Mouse (Mus musculus) lung, postnatal 0 days (tissue): ENCODE results near the gene Stard3nl. TPM values are rescaled to one million over a fixed set of nuclear protein-coding genes. Genes with fewer than 3 reads are reported as not detected.

Experiments
- ATAC-seq: fragments of 200-750 bp; cut with Nextera tagmentation; 2 replicates; pipeline ENCODE4 v1.8.0; 2017; ENCODE audit warnings: moderate library complexity
- DNase-seq: peaks from one replicate; pipeline ENCODE4 v3.0.0-alpha.2; 2016; ENCODE audit warnings: low spot score
- H3K27ac ChIP-seq: fragments of 300-500 bp; sonication (generic); 2 replicates; pipeline ENCODE4 v1.5.1; 2014; ENCODE audit warnings: antibody characterized with exemption, mild to moderate bottlenecking, low read length, mixed read lengths
- H3K27me3 ChIP-seq: fragments of 300-500 bp; sonication (generic); replicated peaks from 2 replicates; pipeline ENCODE4 v1.6.1; 2014; ENCODE audit warnings: low read length, mixed read lengths; ENCODE audit not compliant: insufficient read depth
- H3K36me3 ChIP-seq: fragments of 300-500 bp; sonication (generic); 2 replicates; pipeline ENCODE4 v1.6.1; 2014; ENCODE audit warnings: low read length, mixed read lengths; ENCODE audit not compliant: insufficient read depth
- H3K4me1 ChIP-seq: fragments of 300-500 bp; sonication (generic); 2 replicates; pipeline ENCODE4 v1.6.1; 2014; ENCODE audit warnings: antibody characterized with exemption, low read depth, low read length, mixed read lengths; ENCODE audit not compliant: insufficient read depth
- H3K4me2 ChIP-seq: fragments of 300-500 bp; sonication (generic); replicated peaks from 2 replicates; pipeline ENCODE4 v1.6.1; 2014; ENCODE audit warnings: low read depth, mild to moderate bottlenecking, low read length, moderate library complexity, mixed read lengths
- H3K4me3 ChIP-seq: fragments of 300-500 bp; sonication (generic); 2 replicates; pipeline ENCODE4 v1.5.1; 2014; ENCODE audit warnings: low read depth, low read length
- H3K9ac ChIP-seq: fragments of 300-500 bp; sonication (generic); replicated peaks from 2 replicates; pipeline ENCODE4 v1.6.1; 2014; ENCODE audit warnings: low read depth, mild to moderate bottlenecking
- H3K9me3 ChIP-seq: fragments of 300-500 bp; sonication (generic); 2 replicates; pipeline ENCODE4 v1.6.1; 2016; ENCODE audit warnings: low read length, mixed read lengths
- CTCF ChIP-seq: IDR thresholded peaks from 2 replicates; pipeline ENCODE4 v1.5.1; 2016; ENCODE audit warnings: antibody characterized with exemption, mild to moderate bottlenecking
- EP300 ChIP-seq: IDR thresholded peaks from 2 replicates; pipeline ENCODE4 v1.6.1; 2016; ENCODE audit warnings: antibody characterized with exemption, mild to moderate bottlenecking, control low read depth
- WGBS: fragments of 180-500 bp; shearing (Covaris S2); extraction: QIAGEN DNeasy Blood & Tissue Kit; methylation state at CpG from one replicate; pipeline ENCODE4 v1.1.7; 2014; 5-methylcytosine and 5-hydroxymethylcytosine counted together
- polyA plus RNA-seq: library from polyadenylated mRNA; unstranded; fragments of >200 nt; fragmentation: Nextera tagmentation; extraction: Ambion mirVana; gene quantifications from 2 replicates; pipeline ENCODE4 v1.2.1, GENCODE M21; 2015

Gene Stard3nl
- polyA plus RNA-seq, result 151 and 159 TPM in 2 replicates

DNA sequence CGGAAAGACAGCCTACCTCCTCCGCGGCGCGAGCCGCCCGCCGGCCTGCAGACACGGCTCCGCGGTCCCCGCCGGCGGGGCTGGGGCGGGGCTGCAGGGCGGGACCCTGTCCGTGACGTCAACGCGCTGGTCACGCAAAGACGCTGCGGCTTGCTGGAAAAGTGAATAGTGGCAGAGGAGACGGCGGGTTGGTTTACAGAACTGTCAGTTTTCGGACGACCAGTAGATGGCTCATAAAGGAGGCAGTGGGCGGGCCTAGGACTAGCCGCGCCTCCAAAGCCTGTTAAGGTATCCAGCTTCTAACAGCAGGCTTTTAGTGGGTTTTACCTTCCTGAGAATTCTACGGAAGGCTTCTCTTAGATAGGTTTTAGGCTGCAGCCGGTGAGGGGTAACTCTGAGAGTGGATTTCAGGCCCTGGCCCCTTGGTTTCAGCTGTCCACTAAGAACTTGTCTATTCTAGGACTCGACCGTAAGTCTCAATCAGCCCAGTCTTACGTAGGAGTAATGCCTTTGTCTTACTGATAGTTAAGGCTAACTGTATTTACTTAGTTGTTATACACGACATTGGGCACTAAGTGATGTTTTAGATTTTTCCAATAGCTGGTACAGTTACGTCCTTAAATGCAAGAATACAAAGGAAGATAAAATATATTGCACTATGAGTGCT is at the start of gene Stard3nl:
Gene Stard3nl (minus strand): TSS at position 108 of the 667 bp plus-strand sequence.
- Histone ChIP-seq H3K4me3 (peak within 1 kb of the TSS; percentile 95), H3K9ac (peak within 1 kb of the TSS; percentile 95), H3K9me3 (no peaks in the 10 kb centered on the region), H3K27me3 (no peaks in the 10 kb centered on the region), H3K4me1 (peaks cover 14% of the 10 kb centered on the region; the same call in 1 of the 2 replicates), H3K27ac (peak within 1 kb of the TSS; percentile 92), H3K36me3 (no peaks in the 10 kb centered on the region), H3K4me2 (peak within 1 kb of the TSS; percentile 70)
- WGBS, result under 1% methylated on average over 35 of the region's 37 CpGs
- TF ChIP-seq EP300 (no peak), CTCF (no peak)
- ATAC-seq, result peak; percentile 98
- peak; percentile 99 for DNase-seq

DNA sequence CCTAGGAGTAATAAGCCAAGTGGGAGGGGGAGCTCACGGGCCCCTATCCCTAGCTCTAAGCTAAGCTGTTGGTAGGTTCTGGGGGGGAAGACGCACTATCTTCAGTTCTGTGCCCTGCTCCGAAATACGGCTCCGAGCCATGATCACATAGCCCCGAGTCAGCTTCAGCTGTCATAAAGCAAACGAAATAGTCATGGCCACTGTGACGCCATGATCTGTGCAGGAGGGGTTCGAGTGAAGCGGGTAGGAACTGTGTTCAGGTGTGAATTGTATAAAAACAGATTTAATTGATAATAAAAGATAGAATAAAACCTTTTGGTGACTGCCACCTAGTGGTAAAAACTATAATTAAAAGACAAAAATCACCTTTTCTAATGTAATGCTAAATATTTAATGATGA is 42.4 kb upstream of the Stard3nl start:
- DNase-seq (peak; percentile 36), ATAC-seq (no peak)
- Histone ChIP-seq H3K9ac (no peak overlapping the region), H3K4me2 (no peak overlapping the region), H3K4me1 (no peaks in the 10 kb centered on the region), H3K36me3 (no peaks in the 10 kb centered on the region), H3K27me3 (no peaks in the 10 kb centered on the region), H3K27ac (no peak overlapping the region), H3K4me3 (no peak overlapping the region), H3K9me3 (no peaks in the 10 kb centered on the region)
- TF ChIP-seq CTCF, result peak; percentile 39
- TF ChIP-seq EP300, result no peak
- WGBS, result 68% methylated on average over 10 of the region's 10 CpGs

DNA sequence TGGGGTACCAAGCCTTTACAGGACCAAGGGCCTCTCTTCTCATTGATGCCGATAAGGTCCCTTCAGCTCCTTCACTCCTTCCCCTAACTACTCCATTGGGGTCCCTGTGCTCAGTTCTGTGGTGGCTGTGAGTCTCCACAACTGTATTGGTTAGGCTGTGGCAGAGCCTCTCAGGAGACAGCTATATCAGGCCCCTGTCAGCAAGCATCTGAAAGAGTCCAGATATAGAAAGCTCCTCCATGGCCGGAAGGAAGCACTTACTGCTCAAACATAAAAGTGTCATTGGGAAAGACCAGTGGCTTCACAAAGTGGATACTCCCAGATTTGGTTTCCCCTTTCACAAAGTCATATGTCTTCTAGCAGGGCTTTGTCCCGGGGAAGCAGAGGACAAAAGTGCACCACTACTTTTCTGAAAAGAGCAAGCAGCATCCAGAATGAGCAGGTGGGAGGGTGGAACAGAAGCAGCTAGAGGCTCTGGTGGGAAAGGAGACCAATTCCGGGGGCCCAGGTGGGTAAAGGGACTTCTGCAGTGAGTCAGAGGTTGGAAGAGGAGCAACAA is 34.3 kb upstream of the Stard3nl start:
- DNase-seq (no peak), ATAC-seq (no peak)
- H3K27me3 ChIP-seq, result no peaks in the 10 kb centered on the region
- H3K9me3 ChIP-seq, result no peaks in the 10 kb centered on the region
- H3K4me1 ChIP-seq, result no peaks in the 10 kb centered on the region
- 78% methylated on average over 4 of the region's 4 CpGs for WGBS
- no peak overlapping the region for H3K27ac ChIP-seq
- no peak overlapping the region for H3K4me2 ChIP-seq
- no peak overlapping the region for H3K4me3 ChIP-seq
- TF ChIP-seq EP300, result no peak
- no peak for TF ChIP-seq CTCF
- H3K36me3 ChIP-seq, result no peaks in the 10 kb centered on the region
- no peak overlapping the region for H3K9ac ChIP-seq

DNA sequence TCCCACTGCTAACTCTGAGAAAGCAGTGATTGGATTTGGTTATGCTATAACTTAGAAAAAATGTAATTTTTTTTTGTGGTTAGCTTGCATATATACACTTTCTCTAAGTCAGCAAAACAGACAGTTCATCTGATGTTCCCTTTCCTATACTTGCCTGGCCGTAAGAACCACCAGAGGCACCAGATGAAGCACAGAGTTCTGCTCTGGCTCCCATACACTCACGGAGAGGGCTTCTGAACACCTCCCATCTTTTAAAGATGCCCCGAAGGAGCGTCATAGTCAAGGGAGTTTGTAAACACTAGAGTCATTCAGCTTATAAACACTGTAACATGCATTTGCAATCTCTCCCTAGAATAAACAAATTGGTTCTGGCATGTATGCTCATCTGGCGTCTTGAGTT is 32.5 kb upstream of the Stard3nl start:
- peak; percentile 8 for DNase-seq
- Histone ChIP-seq H3K27me3 (no peaks in the 10 kb centered on the region), H3K36me3 (no peaks in the 10 kb centered on the region), H3K4me3 (no peak overlapping the region), H3K9ac (no peak overlapping the region), H3K4me1 (no peaks in the 10 kb centered on the region), H3K27ac (no peak overlapping the region), H3K4me2 (no peak overlapping the region), H3K9me3 (no peaks in the 10 kb centered on the region)
- 42% methylated on average over 5 of the region's 5 CpGs for WGBS
- ATAC-seq, result no peak
- TF ChIP-seq EP300 (no peak), CTCF (no peak)

DNA sequence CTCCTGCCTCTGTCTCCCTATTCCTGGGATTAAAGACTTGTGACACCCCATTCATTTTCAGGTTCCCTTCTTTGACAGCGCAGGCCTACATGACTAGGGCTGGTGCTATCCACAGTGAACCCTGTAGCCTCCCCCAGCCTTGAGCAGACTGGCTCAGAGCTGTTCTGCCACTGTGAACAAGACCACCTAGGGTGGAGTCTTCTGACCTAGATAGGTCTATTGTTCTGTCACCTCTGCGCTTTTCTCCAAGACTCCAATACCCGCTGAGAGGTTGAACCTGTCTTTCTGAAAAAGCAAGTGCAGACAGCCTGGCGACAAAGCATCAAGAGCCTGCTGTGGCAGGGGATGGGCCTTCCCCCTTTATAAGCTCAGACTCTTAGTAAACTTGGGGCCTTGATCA is 29.0 kb upstream of the Stard3nl start:
- TF ChIP-seq EP300, result no peak
- TF ChIP-seq CTCF, result no peak
- DNase-seq, result no peak

DNA sequence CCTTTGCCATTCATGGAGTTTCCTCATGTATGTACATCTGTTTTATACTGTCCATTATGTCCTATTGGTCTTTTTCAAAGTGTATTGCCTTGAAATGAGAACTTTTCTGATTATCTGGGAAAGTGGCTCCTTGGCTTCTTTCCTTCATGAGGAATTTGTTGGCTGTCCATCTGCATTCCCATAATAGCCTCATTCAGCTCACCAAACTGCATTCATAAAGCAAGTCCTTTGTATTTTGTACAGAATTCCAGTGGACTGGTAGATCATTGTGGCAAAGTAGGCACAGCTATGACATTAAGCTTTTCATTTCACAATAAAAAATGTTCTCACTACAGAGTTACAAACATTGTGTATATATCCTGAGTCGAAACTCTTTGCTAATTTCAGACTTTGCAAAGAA is 26.9 kb upstream of the Stard3nl start:
- Histone ChIP-seq H3K4me3 (no peak overlapping the region), H3K27ac (no peak overlapping the region), H3K9me3 (no peaks in the 10 kb centered on the region), H3K4me2 (no peak overlapping the region), H3K27me3 (no peaks in the 10 kb centered on the region), H3K9ac (no peak overlapping the region), H3K36me3 (no peaks in the 10 kb centered on the region), H3K4me1 (no peaks in the 10 kb centered on the region)
- no peak for TF ChIP-seq CTCF
- no peak for ATAC-seq
- WGBS, result 67% methylated on average over 1 of the region's 1 CpGs
- no peak for DNase-seq

More for the DNA sequence above, 29.0 kb upstream of the Stard3nl start:
- H3K4me1 ChIP-seq, result no peaks in the 10 kb centered on the region
- H3K9me3 ChIP-seq, result no peaks in the 10 kb centered on the region
- H3K9ac ChIP-seq, result no peak overlapping the region
- no peaks in the 10 kb centered on the region for H3K36me3 ChIP-seq
- ATAC-seq, result no peak
- no peak overlapping the region for H3K27ac ChIP-seq
- H3K4me3 ChIP-seq, result no peak overlapping the region
- no peaks in the 10 kb centered on the region for H3K27me3 ChIP-seq
- H3K4me2 ChIP-seq, result no peak overlapping the region
- 92% methylated on average over 4 of the region's 4 CpGs for WGBS
